Mouse (Mus musculus) heart, postnatal 0 days (tissue): ENCODE data around the gene Nudt17.

Source experiments
- CTCF ChIP-seq: IDR thresholded peaks from 2 replicates; pipeline ENCODE4 v1.5.1; 2016; ENCODE audit warnings: antibody characterized with exemption, control low read depth, low read depth
- EP300 ChIP-seq: IDR thresholded peaks from 2 replicates; pipeline ENCODE4 v1.6.1; 2016; ENCODE audit warnings: antibody characterized with exemption, low read depth

DNA sequence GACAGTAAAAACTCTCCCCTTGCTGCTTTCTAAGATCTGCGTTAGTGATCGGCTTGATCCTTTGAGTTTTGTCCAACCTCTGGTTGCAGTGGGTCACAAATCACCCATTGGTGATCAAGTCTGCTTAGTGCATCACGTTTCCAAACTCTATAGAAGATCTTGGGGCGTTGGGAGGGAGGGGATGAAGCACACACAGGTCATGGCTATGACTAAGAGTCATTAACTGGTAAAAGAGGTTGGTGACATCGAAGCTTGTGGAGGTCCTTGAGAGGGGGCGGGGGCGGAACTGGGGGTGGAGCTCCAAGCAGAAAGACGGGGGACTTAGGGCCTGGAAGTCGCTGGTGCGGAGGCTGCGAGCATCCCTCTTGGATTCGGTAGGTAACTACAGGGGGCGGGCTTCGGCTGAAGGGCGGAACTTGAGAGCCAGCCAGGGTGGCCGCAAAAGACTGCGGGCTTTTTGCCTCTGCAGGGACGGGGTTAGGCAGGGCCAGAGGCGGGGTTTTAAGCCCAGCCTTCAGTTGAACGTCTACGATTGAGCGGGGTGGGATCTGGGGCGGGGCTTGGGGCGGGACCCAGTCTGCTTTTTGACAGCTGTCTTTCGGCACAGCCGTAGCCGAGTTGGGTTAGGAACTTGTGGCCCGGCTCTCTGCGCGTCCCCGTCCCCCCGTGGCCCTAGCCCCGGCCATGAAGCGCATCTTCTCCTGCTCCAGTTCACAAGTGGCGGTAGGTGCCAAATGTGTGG, 38.5 kb downstream of the Nudt17 start, which contains the start of gene Ankrd35:
- TF ChIP-seq CTCF (peak; percentile 29), EP300 (no peak)
